Mouse (Mus musculus): Measurements from ENCODE around the gene Prkn. TPM values are rescaled to one million over a fixed set of nuclear protein-coding genes. Genes with fewer than 3 reads are reported as not detected.

Gene Prkn
- total RNA-seq, 2 experiments from 2014 or later = 12.3 to 13.1 TPM

- no peak for DNase-seq
Observed at GRCm38 (mm10) chr17:11130919-11131318, 290.7 kb downstream of the Prkn start.

DNA sequence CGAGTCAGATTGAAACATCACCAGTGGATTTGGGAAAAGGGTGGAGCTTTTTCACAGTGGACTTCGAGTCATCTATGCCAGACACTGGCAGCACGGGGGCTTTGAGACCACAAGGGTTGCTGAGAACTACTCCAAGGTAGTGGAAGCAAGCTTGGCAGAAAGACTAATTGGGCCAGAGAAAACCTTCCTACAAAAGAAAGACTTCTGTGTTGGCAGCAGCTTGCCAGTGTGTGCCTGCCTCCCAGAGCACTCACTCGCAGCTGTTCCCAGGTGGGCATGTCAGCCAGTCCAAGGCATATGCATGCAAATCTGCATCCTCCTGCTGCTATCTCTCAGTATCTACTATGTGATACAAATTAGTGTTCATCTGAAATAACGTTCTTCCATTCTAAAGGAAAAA lies 302.1 kb downstream of the Prkn start:
- DNase-seq = no peak

GRCm38 (mm10) chr17:11156119-11156518 lies 315.9 kb downstream of the Prkn start:
- DNase-seq = no peak

- peak; percentile 18 to 42 for DNase-seq
Observed at GRCm38 (mm10) chr17:11157536-11157935, 317.4 kb downstream of the Prkn start.

- DNase-seq = no peak
Observed at GRCm38 (mm10) chr17:11161436-11161835, 321.3 kb downstream of the Prkn start.

GRCm38 (mm10) chr17:11162770-11163169 lies 322.6 kb downstream of the Prkn start:
- DNase-seq = no peak

DNA sequence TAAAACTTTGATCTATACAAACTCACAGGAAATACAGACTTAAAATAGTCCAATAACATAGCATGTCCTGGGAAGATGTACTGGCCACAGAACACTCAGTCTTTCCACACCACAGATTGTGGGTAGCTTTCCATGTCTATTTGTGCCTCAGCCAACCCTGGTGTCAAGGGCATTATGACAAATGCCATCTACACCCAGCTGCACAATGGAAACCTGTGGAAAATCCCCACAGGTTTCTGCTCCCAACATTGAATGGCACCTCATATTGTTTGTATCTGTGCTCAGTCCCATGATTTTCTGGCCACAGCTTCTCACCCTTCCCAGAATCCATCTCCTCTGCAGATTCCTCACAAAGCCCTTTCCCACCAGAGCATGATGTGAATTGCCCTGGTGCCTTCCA lies 347.2 kb downstream of the Prkn start:
- DNase-seq = peak in 1 of 2 experiments; percentile 9

DNA sequence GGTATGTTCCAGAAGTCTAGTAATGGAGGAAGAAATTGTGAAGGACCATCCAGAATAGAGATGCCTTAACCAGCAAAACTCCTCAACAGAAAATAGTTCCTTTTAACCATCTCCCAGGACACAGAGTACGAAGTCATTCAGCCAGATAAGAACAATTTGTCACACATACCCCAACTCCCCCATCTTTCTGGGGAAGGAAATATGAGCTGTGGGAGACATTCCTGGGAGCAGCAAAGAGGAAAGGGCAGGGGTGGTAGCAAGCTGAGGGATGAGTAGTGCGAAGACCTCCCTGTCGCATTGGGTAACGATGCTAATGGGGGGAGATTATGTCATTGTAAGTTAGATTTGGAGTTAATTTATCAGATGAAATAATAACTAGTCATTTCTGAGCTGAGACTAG lies 348.3 kb downstream of the Prkn start:
- DNase-seq = no peak

DNA sequence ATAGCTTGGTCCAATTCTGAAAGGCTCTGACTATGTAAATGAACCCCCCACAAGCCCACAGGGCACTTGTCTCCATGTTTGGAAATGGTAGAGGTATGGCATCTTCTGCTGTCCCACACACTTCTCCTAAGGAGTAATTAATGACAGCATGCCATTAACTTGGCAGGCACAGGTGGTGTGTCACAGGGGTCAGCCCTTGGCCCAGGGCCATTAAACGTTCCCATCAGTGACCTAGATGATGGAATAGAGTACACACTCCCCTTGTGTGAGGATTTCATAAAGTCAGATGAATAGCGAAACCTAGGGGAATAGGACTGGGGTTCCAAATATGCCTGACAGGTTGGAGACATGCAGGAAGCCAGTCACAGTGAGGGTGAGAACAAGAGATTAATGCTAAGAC lies 350.1 kb downstream of the Prkn start:
- DNase-seq = no peak

- no peak for DNase-seq
Observed at GRCm38 (mm10) chr17:11198134-11198533, 357.9 kb downstream of the Prkn start.

DNA sequence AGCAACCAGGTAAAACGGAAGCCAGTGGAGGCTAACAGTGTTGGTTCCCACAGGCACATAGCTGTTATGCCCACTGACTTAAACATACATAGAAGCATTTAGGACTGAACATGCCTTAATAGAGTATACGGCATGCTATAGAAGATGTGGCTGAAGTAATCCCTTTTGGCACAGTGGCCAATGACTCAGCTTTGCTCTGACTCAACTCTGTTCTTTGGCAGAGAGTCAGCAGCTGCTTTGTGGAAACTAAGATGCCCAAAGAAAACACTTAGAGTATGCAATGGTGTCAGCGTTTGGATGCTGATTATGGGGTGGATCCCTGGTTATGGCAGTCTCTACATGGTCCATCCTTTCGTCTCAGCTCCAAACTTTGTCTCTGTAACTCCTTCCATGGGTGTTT lies 368.9 kb downstream of the Prkn start:
- peak; percentile 20 to 33 for DNase-seq

DNA sequence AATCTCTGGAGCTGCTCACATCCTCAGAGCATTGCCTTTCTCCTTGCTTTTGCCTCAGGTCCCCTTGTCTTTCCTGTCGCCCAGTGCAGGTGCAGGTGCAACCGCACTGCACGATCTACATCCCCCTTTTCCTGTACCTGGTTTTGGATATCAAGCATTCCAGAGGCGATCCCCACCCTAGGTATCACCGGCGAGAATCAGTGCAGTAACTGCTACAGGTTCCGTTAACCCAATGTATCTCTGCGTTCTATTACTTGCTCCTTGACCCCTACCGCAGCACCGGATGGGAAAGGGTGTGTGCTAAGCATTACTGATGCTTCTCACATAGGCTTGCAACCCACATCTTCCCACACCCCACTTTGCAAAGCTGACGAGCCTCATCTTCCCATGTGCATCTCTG lies 370.8 kb downstream of the Prkn start:
- no peak for DNase-seq

- DNase-seq = no peak
Observed at GRCm38 (mm10) chr17:11211591-11211990, 371.4 kb downstream of the Prkn start.

DNA sequence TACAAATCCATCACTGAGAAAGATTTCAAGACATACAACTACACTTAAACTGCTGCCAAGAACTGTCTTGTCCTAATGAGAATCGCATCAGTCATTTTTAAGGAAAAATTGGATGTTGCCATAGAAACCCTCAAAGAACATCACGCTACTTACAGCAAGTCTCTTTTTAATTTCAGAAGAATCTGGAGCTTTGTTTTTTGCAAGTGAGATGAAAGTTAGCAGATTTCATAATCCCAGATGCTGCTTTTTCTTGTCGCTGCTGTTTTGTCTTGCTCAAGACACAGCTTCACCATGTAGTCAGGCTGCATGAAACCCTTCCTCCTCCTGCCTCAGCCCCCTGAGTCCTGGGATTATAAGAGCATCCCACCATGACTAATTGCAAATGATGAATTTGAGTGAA lies 373.5 kb downstream of the Prkn start:
- no peak for DNase-seq

DNA sequence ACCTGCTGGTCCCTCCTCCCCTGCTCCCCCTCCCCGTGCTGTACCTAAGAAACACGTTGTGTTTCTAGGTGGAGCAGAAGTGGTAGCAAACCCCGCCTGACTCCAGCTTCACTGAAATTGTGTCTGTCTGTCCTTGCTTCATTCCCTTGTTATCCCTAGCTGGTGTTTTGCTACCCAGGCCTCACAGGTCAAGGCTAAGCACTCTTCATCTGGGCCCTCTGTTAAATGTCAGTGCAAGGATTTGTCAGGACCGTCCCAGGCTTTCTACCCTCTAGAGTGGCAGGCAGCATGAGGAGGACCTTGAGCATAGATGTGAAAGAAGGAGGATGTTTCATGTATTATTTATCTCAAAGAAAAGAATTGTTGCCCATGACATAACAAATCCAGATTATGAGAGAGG lies 388.8 kb downstream of the Prkn start:
- DNase-seq = no peak

- no peak for DNase-seq
Observed at GRCm38 (mm10) chr17:11229426-11229825, 389.2 kb downstream of the Prkn start.

DNA sequence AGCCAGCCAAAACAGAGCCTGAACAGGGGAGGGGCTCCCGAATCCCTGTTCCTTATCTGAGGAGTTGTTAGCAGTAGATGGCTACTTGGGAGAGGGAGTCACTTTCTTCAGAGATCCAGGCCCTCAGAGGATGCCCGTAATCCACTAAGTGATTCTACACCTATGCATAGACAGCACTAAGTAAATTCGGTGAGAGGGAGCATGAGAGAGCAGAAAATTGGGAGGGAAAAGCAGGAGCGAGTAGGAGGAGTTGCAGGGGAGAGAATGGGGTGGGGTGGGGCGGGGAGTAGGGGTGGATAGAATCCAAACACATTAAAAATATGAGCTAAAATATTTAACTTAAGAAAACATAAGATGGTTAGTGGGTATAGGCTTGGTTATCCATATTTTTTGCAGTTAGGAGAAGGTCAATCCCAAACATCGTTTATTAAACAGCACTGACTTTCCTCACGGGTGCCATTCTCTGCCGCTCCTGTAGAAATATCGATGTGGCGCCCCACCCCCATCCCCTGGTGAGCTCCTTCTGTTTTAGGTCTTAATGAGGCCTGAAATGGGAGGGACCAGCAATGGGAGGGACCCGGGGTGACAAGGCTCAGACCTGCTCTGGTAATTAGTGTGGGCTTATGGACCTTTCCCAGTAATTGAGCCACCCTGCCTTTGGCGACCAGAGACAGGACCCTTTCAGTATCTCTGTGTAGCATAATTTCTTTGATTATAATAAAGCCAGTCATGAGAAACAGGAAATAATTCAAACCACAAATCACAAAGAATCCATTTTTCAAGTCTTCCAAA lies 390.6 kb downstream of the Prkn start:
- no peak for DNase-seq

GRCm38 (mm10) chr17:11235273-11235672 lies 395.1 kb downstream of the Prkn start:
- no peak for DNase-seq

DNA sequence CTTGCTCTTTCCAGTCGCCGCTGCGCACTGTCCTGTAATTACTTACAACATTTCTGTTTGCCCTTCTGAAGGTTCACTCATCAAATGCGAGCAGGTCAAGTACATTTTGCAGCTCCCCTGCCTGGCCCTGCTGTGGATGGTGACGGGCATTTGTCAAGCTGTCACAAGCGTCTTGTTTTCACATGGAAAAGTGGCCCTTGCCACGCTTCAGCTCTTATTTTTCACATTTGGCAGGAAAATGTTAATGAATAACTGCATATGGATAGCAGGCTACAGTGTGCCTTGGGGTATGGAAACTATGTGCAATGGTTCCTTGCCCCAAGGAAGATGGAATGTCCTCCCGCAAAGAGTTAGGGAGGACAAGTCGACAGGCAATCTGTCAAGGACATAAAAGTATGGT lies 404.9 kb downstream of the Prkn start:
- DNase-seq = no peak

DNA sequence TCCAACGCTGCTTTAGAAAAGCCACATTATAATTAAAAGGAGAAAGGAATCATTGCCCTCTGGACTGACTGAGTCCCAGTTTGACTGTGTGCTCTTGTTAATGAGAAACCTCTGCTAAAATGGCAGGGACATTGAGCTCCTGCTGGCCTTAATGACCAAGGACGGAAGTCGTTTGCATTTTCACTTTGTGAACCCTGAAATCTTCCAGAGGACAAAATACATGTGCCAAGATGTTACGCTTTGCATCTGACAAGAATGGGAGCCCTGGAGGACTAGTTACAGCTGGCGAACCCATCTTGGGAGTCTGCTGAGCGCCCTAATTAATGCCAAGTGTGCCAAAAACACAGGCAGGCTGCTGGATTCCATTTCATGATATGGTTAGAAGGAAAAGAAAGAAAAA lies 409.0 kb downstream of the Prkn start:
- DNase-seq = no peak

GRCm38 (mm10) chr17:11260663-11261062 lies 420.5 kb downstream of the Prkn start:
- peak; percentile 12 to 29 for DNase-seq

DNA sequence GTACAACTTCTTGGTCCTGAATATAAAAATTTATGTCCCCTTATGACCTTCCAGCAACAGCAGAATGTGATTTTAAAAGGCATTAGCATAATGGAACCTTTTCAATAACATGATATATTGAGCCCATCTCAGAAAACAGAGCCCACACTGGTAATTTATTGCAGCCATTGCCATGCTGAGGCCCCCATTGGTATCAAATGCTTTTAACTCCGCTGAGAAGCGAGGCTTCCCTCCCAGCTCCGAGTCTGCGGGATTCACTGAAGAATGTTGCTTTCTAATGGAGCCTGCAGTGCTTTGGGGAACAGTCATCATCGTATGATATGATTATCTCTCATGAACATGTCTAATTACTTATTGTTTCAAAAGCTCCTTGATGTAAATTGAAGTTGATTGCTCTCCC lies 421.5 kb downstream of the Prkn start:
- DNase-seq = no peak

DNA sequence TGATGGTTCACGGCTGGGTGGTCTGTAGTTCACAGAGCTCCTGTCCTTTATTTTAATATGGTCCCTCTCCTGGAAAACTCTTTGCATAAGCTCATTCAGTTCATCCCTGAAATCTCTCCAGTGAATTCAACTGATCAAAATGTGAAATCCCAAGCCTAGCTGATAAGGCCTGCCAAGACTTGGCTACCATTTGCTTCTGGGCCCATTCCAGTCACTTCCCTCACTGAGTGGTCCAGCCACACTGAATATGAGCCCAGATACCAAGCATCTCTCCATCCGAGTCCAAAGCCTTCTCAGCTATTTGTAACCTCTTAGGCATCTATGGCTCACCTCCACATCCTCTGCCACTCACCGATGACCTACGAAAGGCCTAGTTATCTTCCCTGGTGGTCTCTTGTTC lies 427.8 kb downstream of the Prkn start:
- no peak for DNase-seq

- DNase-seq = no peak
Observed at GRCm38 (mm10) chr17:11270179-11270578, 430.0 kb downstream of the Prkn start.

DNA sequence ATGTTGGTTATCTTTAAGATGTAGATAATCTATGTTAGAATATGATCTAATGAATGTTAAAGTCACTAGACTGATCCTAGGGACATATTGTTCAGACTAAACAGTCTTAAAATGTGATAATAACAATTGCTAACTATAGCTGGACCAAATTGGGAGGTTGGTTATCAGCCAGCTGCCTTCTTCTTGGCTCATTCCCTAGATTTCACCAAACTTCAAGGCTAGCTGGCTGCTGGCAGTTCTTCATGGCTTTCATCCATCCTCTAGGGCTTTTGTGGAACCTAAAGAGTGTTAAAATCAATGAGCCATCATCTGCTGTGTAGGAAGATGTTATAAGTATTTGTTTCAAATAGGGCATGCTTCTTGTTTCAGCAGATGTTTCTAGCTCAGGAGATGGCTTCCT lies 431.7 kb downstream of the Prkn start:
- DNase-seq = no peak
